Mouse (Mus musculus) stomach, embryonic 14.5 days (tissue): ENCODE results near the gene Ap5z1. TPM values are rescaled to one million over a fixed set of nuclear protein-coding genes. Genes with fewer than 3 reads are reported as not detected.
A peak's percentile ranks its signal among the peaks of the same experiment; 100 is the strongest.

ENCODE experiments used
- ATAC-seq: fragments of 200-750 bp; cut with Nextera tagmentation; 2 replicates; pipeline ENCODE4 v1.8.0; 2017; ENCODE audit warnings: low read depth, moderate TSS enrichment; ENCODE audit not compliant: insufficient number of reproducible peaks, insufficient read depth, low FRiP score
- H3K27ac ChIP-seq: fragments of 300-500 bp; sonication (generic); 2 replicates; pipeline ENCODE4 v1.5.1; 2014; ENCODE audit warnings: mild to moderate bottlenecking, low read length, moderate library complexity, mixed read lengths
- H3K27me3 ChIP-seq: fragments of 300-500 bp; sonication (generic); 2 replicates; pipeline ENCODE4 v1.6.1; 2014; ENCODE audit warnings: low read length, control low read depth, mixed read lengths; ENCODE audit not compliant: control insufficient read depth, insufficient read depth
- H3K36me3 ChIP-seq: fragments of 300-500 bp; sonication (generic); 2 replicates; pipeline ENCODE4 v1.6.1; 2014; ENCODE audit warnings: mild to moderate bottlenecking, control low read depth, low read length, moderate library complexity, mixed read lengths; ENCODE audit not compliant: control insufficient read depth, insufficient read depth
- H3K4me1 ChIP-seq: fragments of 300-500 bp; sonication (generic); 2 replicates; pipeline ENCODE4 v1.6.1; 2014; ENCODE audit warnings: low read length, control low read depth, mixed read lengths; ENCODE audit not compliant: control insufficient read depth, insufficient read depth
- H3K4me2 ChIP-seq: fragments of 300-500 bp; sonication (generic); replicated peaks from 2 replicates; pipeline ENCODE4 v1.6.1; 2014; ENCODE audit warnings: low read depth, low read length, control low read depth
- H3K4me3 ChIP-seq: fragments of 300-500 bp; sonication (generic); 2 replicates; pipeline ENCODE4 v1.5.1; 2014; ENCODE audit warnings: low read depth, low read length, control low read depth
- H3K9ac ChIP-seq: fragments of 300-500 bp; sonication (generic); replicated peaks from 2 replicates; pipeline ENCODE4 v1.6.1; 2014; ENCODE audit warnings: low read depth, mild to moderate bottlenecking, control low read depth, low read length, moderate library complexity, mixed read lengths
- H3K9me3 ChIP-seq: fragments of 300-500 bp; sonication (generic); 2 replicates; pipeline ENCODE4 v1.6.1; 2016; ENCODE audit warnings: low read depth, low read length, control low read depth; ENCODE audit not compliant: control insufficient read depth
- WGBS: fragments of 180-500 bp; shearing (Covaris S2); extraction: QIAGEN DNeasy Blood & Tissue Kit; methylation state at CpG from one replicate; pipeline ENCODE4 v1.1.7; 2014; 5-methylcytosine and 5-hydroxymethylcytosine counted together
- polyA plus RNA-seq: library from polyadenylated mRNA; unstranded; fragments of >200 nt; fragmentation: Nextera tagmentation; extraction: Ambion mirVana; gene quantifications from 2 replicates; pipeline ENCODE4 v1.2.1, GENCODE M21; 2014

Ap5z1 gene
- polyA plus RNA-seq, 1 experiment from 2014 or later, result 11.0 TPM

DNA sequence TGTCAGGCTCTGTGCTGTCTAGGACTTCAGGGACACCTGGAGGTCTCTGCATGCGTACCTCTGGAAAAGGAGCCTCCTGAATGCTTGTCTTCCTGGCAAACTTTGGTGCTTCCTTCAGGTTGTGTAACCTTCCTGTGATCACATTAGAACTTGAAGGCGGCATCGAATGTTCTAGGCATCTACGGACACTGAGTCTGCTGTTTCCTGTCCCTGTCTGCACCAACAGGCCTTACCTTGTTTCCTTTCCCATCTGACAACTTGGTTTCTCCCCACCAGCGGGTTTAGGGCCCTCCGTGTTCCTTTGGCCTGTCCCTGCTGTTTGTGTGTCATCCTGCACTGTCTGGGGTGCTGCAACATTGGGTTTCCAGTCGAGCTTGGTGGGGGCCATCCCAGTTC is 21.7 kb upstream of the Ap5z1 start:
- H3K4me1 ChIP-seq, result peaks cover 43% of the 10 kb centered on the region
- peak overlapping the region; percentile 95; the same call in 1 of the 2 replicates for H3K27ac ChIP-seq
- H3K9me3 ChIP-seq, result no peaks in the 10 kb centered on the region
- ATAC-seq, result no peak
- no peaks in the 10 kb centered on the region for H3K27me3 ChIP-seq
- H3K4me3 ChIP-seq, result no peak overlapping the region
- no peaks in the 10 kb centered on the region for H3K36me3 ChIP-seq
- H3K4me2 ChIP-seq, result 0 out of 2 replicates have a peak overlapping the region, but pooled peaks have one; percentile 59
- WGBS, result 79% methylated on average over 7 of the region's 7 CpGs
- no peak overlapping the region for H3K9ac ChIP-seq

DNA sequence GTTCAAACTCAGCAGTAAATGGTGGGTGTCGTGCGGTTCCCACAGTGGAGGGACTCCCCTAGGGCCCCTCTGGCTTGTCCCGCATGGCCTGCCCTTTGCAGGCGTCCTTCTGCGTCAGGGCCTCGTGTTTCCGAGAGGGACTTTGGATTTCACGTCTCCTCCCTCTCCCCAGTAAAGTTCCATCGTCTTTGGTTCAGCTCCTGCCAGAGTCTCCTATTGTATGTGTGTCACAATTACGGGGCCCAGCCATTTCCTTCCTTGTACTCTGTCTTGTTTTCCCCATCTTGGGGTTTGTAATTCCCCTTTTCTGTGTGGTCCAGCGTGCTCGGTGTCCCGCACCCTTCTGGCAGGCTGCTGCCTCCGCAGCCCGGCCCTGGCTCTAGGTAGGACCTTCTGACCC is 20.2 kb upstream of the Ap5z1 start:
- ATAC-seq, result no peak
- Histone ChIP-seq H3K27me3 (no peaks in the 10 kb centered on the region), H3K36me3 (no peaks in the 10 kb centered on the region), H3K27ac (0 out of 2 replicates have a peak overlapping the region, but pooled peaks have one; percentile 6), H3K4me3 (no peak overlapping the region), H3K4me2 (no peak overlapping the region), H3K9ac (no peak overlapping the region), H3K9me3 (no peaks in the 10 kb centered on the region), H3K4me1 (peaks cover 46% of the 10 kb centered on the region)
- WGBS, result 70% methylated on average over 15 of the region's 15 CpGs

- H3K4me1 ChIP-seq, result peaks cover 46% of the 10 kb centered on the region
- H3K9ac ChIP-seq, result no peak overlapping the region
- H3K4me2 ChIP-seq, result no peak overlapping the region
- no peaks in the 10 kb centered on the region for H3K27me3 ChIP-seq
- no peaks in the 10 kb centered on the region for H3K9me3 ChIP-seq
- ATAC-seq, result no peak
- WGBS, result 72% methylated on average over 14 of the region's 14 CpGs
- no peak overlapping the region for H3K4me3 ChIP-seq
- H3K27ac ChIP-seq, result no peak overlapping the region
- H3K36me3 ChIP-seq, result no peaks in the 10 kb centered on the region; the same call in 1 of the 2 replicates
Observed at GRCm38 (mm10) chr5:142443994-142444393, 19.8 kb upstream of the Ap5z1 start.

- Histone ChIP-seq H3K27ac (peak overlapping the region; percentile 39; the same call in 1 of the 2 replicates), H3K4me1 (peaks cover 41% of the 10 kb centered on the region), H3K36me3 (no peaks in the 10 kb centered on the region; the same call in 1 of the 2 replicates), H3K4me3 (no peak overlapping the region), H3K9ac (no peak overlapping the region), H3K9me3 (no peaks in the 10 kb centered on the region), H3K4me2 (no peak overlapping the region), H3K27me3 (no peaks in the 10 kb centered on the region)
- ATAC-seq, result no peak
- WGBS, result 48% methylated on average over 8 of the region's 11 CpGs
Observed at GRCm38 (mm10) chr5:142444791-142445531, 18.8 kb upstream of the Ap5z1 start.

- H3K36me3 ChIP-seq, result peaks cover 6% of the 10 kb centered on the region; the same call in 1 of the 2 replicates
- H3K4me3 ChIP-seq, result no peak overlapping the region
- no peak for ATAC-seq
- H3K27me3 ChIP-seq, result no peaks in the 10 kb centered on the region
- WGBS, result 56% methylated on average over 8 of the region's 8 CpGs
- no peak overlapping the region; the same call in 1 of the 2 replicates for H3K27ac ChIP-seq
- H3K9me3 ChIP-seq, result no peaks in the 10 kb centered on the region
- H3K9ac ChIP-seq, result no peak overlapping the region
- peaks cover 38% of the 10 kb centered on the region for H3K4me1 ChIP-seq
- H3K4me2 ChIP-seq, result no peak overlapping the region
Observed at GRCm38 (mm10) chr5:142445709-142446108, 18.0 kb upstream of the Ap5z1 start.

GRCm38 (mm10) chr5:142448076-142448475 is 15.7 kb upstream of the Ap5z1 start:
- no peaks in the 10 kb centered on the region for H3K9me3 ChIP-seq
- H3K27me3 ChIP-seq, result no peaks in the 10 kb centered on the region
- no peak overlapping the region for H3K27ac ChIP-seq
- peaks cover 13% of the 10 kb centered on the region for H3K36me3 ChIP-seq
- peaks cover 23% of the 10 kb centered on the region for H3K4me1 ChIP-seq
- ATAC-seq, result peak; percentile 21; the same call in 1 of the 2 replicates
- WGBS, result 6% methylated on average over 9 of the region's 9 CpGs
- H3K4me2 ChIP-seq, result no peak overlapping the region
- no peak overlapping the region for H3K4me3 ChIP-seq
- H3K9ac ChIP-seq, result no peak overlapping the region

GRCm38 (mm10) chr5:142448623-142449022 is 15.1 kb upstream of the Ap5z1 start:
- no peaks in the 10 kb centered on the region for H3K27me3 ChIP-seq
- H3K9me3 ChIP-seq, result no peaks in the 10 kb centered on the region
- no peak overlapping the region for H3K9ac ChIP-seq
- H3K4me2 ChIP-seq, result no peak overlapping the region
- WGBS, result 58% methylated on average over 12 of the region's 12 CpGs
- no peak overlapping the region for H3K27ac ChIP-seq
- H3K4me1 ChIP-seq, result peaks cover 19% of the 10 kb centered on the region
- no peak overlapping the region for H3K4me3 ChIP-seq
- H3K36me3 ChIP-seq, result peaks cover 18% of the 10 kb centered on the region
- ATAC-seq, result no peak

DNA sequence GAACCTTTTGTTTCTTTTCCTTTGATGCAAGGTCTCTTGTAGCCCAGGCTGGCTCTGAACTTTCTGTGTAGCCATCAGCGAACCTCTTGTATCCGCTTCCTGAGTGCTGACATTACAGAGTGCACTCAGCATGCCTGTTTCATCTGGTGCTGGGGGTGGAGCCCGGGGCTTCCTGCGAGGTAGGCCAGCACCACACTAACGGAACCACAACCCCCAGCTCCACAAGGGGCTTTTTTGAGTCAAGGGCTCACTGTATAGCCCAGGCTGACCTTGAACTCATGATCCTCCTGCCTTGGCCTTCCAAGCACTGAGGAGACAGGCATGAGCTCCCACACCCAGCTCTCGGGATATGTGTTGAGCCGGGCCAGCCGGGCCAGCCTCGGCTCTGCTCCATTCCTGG is 12.9 kb upstream of the Ap5z1 start:
- H3K4me3 ChIP-seq, result no peak overlapping the region
- WGBS, result 88% methylated on average over 9 of the region's 9 CpGs
- H3K9me3 ChIP-seq, result no peaks in the 10 kb centered on the region
- H3K9ac ChIP-seq, result no peak overlapping the region
- H3K36me3 ChIP-seq, result peaks cover 30% of the 10 kb centered on the region
- no peak for ATAC-seq
- H3K27ac ChIP-seq, result no peak overlapping the region
- H3K4me1 ChIP-seq, result peaks cover 3% of the 10 kb centered on the region; the same call in 1 of the 2 replicates
- H3K4me2 ChIP-seq, result no peak overlapping the region
- H3K27me3 ChIP-seq, result no peaks in the 10 kb centered on the region
